8 mouse cellular contexts compared by ENCODE assay signal in genomic region chr4:154171151-154171930, GRCm38 (mm10). TPM values are rescaled to one million over a fixed set of nuclear protein-coding genes. Genes with fewer than 3 reads are reported as not detected.
A peak's percentile ranks its signal among the peaks of the same experiment; 100 is the strongest.
DNase-seq lines count a peak whose midpoint lies in the region; ATAC-seq and TF ChIP-seq lines count a peak whose summit lies in the region.

No protein-coding gene starts in this region.

- peak overlapping the region; percentile 82 for H3K4me3 ChIP-seq in E14TG2a.4 (replicated peaks; ENCODE audit: low read length)
- peak overlapping the region; percentile 60 for H3K4me3 ChIP-seq in hindbrain, embryonic 11.5 days (ENCODE audit: low read depth, low read length)

- no peaks in the 10 kb centered on the region; the same call in 1 of the 2 replicates for H3K9me3 ChIP-seq in E14TG2a.4 (ENCODE audit: low read length)
- H3K9me3 ChIP-seq in hindbrain, embryonic 11.5 days (ENCODE audit: control insufficient read depth, low read length) = no peaks in the 10 kb centered on the region

- H3K4me2 ChIP-seq in hindbrain, embryonic 11.5 days (replicated peaks; ENCODE audit: low read depth, low read length) = peak overlapping the region; percentile 94

- ATAC-seq in hindbrain, embryonic 11.5 days (ENCODE audit: low FRiP score) = peak; percentile 69

- H3K4me1 ChIP-seq in E14TG2a.4 (replicated peaks; ENCODE audit: low read depth, low read length) = peaks cover 26% of the 10 kb centered on the region
- peaks cover 11% of the 10 kb centered on the region for H3K4me1 ChIP-seq in hindbrain, embryonic 11.5 days (replicated peaks; ENCODE audit: control insufficient read depth, insufficient read depth, low read length)

- H3K9ac ChIP-seq in hindbrain, embryonic 11.5 days (ENCODE audit: low read depth, low read length) = peak overlapping the region; percentile 55

- H3K27me3 ChIP-seq in E14TG2a.4 (ENCODE audit: insufficient read depth, low read length) = peaks cover 77% of the 10 kb centered on the region
- H3K27me3 ChIP-seq in hindbrain, embryonic 11.5 days (ENCODE audit: control insufficient read depth, insufficient read depth, low read length) = peaks cover 19% of the 10 kb centered on the region

- peak; percentile 57 for DNase-seq in embryo, embryonic 10 days (ENCODE audit: low spot score)
- DNase-seq in hindbrain, embryonic 11.5 days (ENCODE audit: low spot score) = peak; percentile 69
- DNase-seq in lung, postnatal 10 days = peak; percentile 59
- DNase-seq in ovary, adult 18-20 months (ENCODE audit: low spot score) = no peak
- no peak for DNase-seq in cerebellum, adult 9-11 months
- no peak for DNase-seq in frontal cortex, adult 2 months (ENCODE audit: extremely low spot score in 1 of 2, low spot score in 1 of 2)
- no peak for DNase-seq in frontal cortex, postnatal 10 days (ENCODE audit: low spot score in 2 of 2)

- peak overlapping the region; percentile 31 for H3K27ac ChIP-seq in hindbrain, embryonic 11.5 days (ENCODE audit: low read depth, low read length)

- no peaks in the 10 kb centered on the region for H3K36me3 ChIP-seq in E14TG2a.4 (ENCODE audit: insufficient read depth, low read length)
- H3K36me3 ChIP-seq in hindbrain, embryonic 11.5 days (ENCODE audit: control insufficient read depth, insufficient read depth, low read length) = no peaks in the 10 kb centered on the region

- 2% methylated on average over 37 of the region's 37 CpGs for WGBS in hindbrain, embryonic 11.5 days

- TF ChIP-seq CTCF in E14TG2a.4 (conservative IDR thresholded peaks at IDR 0.05; ENCODE audit: low read length) = no peak

RNA-seq across cellular contexts. Expression of gene Megf6, which starts 0.8 kb away (rescaled TPM):
- 14.9 and 18.2 TPM in 2 replicates for polyA plus RNA-seq in hindbrain, embryonic 11.5 days (2014; fragmentation: Nextera tagmentation; extraction: Ambion mirVana)
- polyA plus RNA-seq in frontal cortex, adult 2 months (2012; rRNA removed) = 3.0 and 5.4 TPM in 2 replicates

RNA-seq across cellular contexts. Expression of gene Tprgl, which starts 10.9 kb away (rescaled TPM):
- polyA plus RNA-seq in hindbrain, embryonic 11.5 days (2014; fragmentation: Nextera tagmentation; extraction: Ambion mirVana) = 139 and 141 TPM in 2 replicates
- polyA plus RNA-seq in frontal cortex, adult 2 months (2012; rRNA removed) = 200 and 202 TPM in 2 replicates

RNA-seq across cellular contexts. Expression of gene Wrap73, which starts 29.2 kb away (rescaled TPM):
- 43.8 and 45.9 TPM in 2 replicates for polyA plus RNA-seq in hindbrain, embryonic 11.5 days (2014; fragmentation: Nextera tagmentation; extraction: Ambion mirVana)
- polyA plus RNA-seq in frontal cortex, adult 2 months (2012; rRNA removed) = 30.6 and 31.7 TPM in 2 replicates

RNA-seq across cellular contexts. Expression of gene Trp73, which starts 31.3 kb away (rescaled TPM):
- 1.6 and 2.2 TPM in 2 replicates for polyA plus RNA-seq in hindbrain, embryonic 11.5 days (2014; fragmentation: Nextera tagmentation; extraction: Ambion mirVana)
- polyA plus RNA-seq in frontal cortex, adult 2 months (2012; rRNA removed) = 0.84 and 1.3 TPM in 2 replicates

Comparison
In these comparisons a context has a peak if more than half of its experiments do, and no peak if none do; other contexts are left out.
1. DNase-seq: peak in embryo, embryonic 10 days (single experiment), hindbrain, embryonic 11.5 days (single experiment) and lung, postnatal 10 days (single experiment); none in ovary, adult 18-20 months (single experiment), cerebellum, adult 9-11 months (single experiment), frontal cortex, adult 2 months (0 of 2) and frontal cortex, postnatal 10 days (0 of 2).